Mouse (Mus musculus): Measurements from ENCODE around the gene Defa20. TPM values are rescaled to one million over a fixed set of nuclear protein-coding genes. Genes with fewer than 3 reads are reported as not detected.
"Not testable (repeated sequence)": the region's sequence is repeated elsewhere in the genome, so short reads cannot be mapped to it uniquely, and the experiment has no call there.

The Defa20 gene
- not detected in 2 replicates for polyA plus RNA-seq (2012; ENCODE audit: insufficient read depth, low replicate concordance)

GRCm38 (mm10) chr8:21508958-21509357 is at the start of gene Defa20:
Defa20 (plus strand) TSS chr8:21509258.
- not testable (repeated sequence) for H3K9me3 ChIP-seq; H3K27me3 ChIP-seq (replicated peaks); H3K36me3 ChIP-seq (replicated peaks; ENCODE audit: low read length); H3K4me1 ChIP-seq; H3K4me3 ChIP-seq (replicated peaks)

GRCm38 (mm10) chr8:21528732-21529131 is 19.7 kb downstream of the Defa20 start, which contains the start of gene Defa32:
Defa32 (plus strand) TSS chr8:21529032.
- H3K27me3 ChIP-seq (replicated peaks); H3K4me1 ChIP-seq; H3K4me3 ChIP-seq (replicated peaks); H3K9me3 ChIP-seq; H3K36me3 ChIP-seq (replicated peaks; ENCODE audit: low read length): not testable (repeated sequence)

Other genes with a start within 250 kb of the Defa20 start
- gene Defa27, start 193.7 kb upstream of the Defa20 start, polyA plus RNA-seq (2012; ENCODE audit: insufficient read depth, low replicate concordance), result not detected in 2 replicates
- gene Defa29, start 182.2 kb upstream of the Defa20 start, polyA plus RNA-seq (2012; ENCODE audit: insufficient read depth, low replicate concordance), result not detected in 2 replicates
- gene Defa2, start 130.7 kb upstream of the Defa20 start, polyA plus RNA-seq (2012; ENCODE audit: insufficient read depth, low replicate concordance), result not detected in 2 replicates
- gene Defa33, start 117.4 kb upstream of the Defa20 start, polyA plus RNA-seq (2012; ENCODE audit: insufficient read depth, low replicate concordance), result not detected in 2 replicates
- gene Defa36, start 81.8 kb upstream of the Defa20 start, polyA plus RNA-seq (2012; ENCODE audit: insufficient read depth, low replicate concordance), result not detected in 2 replicates
- gene Gm7849, start 52.7 kb upstream of the Defa20 start, polyA plus RNA-seq (2012; ENCODE audit: insufficient read depth, low replicate concordance), result not detected in 2 replicates
- not detected in 2 replicates for gene Defa32, start 19.8 kb downstream of the Defa20 start, polyA plus RNA-seq (2012; ENCODE audit: insufficient read depth, low replicate concordance)
- gene Defa37, start 56.1 kb downstream of the Defa20 start, polyA plus RNA-seq (2012; ENCODE audit: insufficient read depth, low replicate concordance), result not detected in 2 replicates
- gene Defa28, start 73.7 kb downstream of the Defa20 start, polyA plus RNA-seq (2012; ENCODE audit: insufficient read depth, low replicate concordance), result not detected in 2 replicates
- not detected in 2 replicates for gene Gm7861, start 85.2 kb downstream of the Defa20 start, polyA plus RNA-seq (2012; ENCODE audit: insufficient read depth, low replicate concordance)
- gene Defa26, start 108.9 kb downstream of the Defa20 start, polyA plus RNA-seq (2012; ENCODE audit: insufficient read depth, low replicate concordance), result not detected in 2 replicates
- not detected in 2 replicates for gene Defa17, start 146.5 kb downstream of the Defa20 start, polyA plus RNA-seq (2012; ENCODE audit: insufficient read depth, low replicate concordance)
- not detected in 2 replicates for gene Defa34, start 156.5 kb downstream of the Defa20 start, polyA plus RNA-seq (2012; ENCODE audit: insufficient read depth, low replicate concordance)
- not detected in 2 replicates for gene AY761184, start 194.4 kb downstream of the Defa20 start, polyA plus RNA-seq (2012; ENCODE audit: insufficient read depth, low replicate concordance)
- gene Defa24, start 225.2 kb downstream of the Defa20 start, polyA plus RNA-seq (2012; ENCODE audit: insufficient read depth, low replicate concordance), result not detected in 2 replicates